In genomic region chr13:35058145-35058544, GRCm38 (mm10) we compare ENCODE assay signal across 16 mouse cellular contexts. TPM values are rescaled to one million over a fixed set of nuclear protein-coding genes. Genes with fewer than 3 reads are reported as not detected.
DNase-seq lines count a peak whose midpoint lies in the region; ATAC-seq and TF ChIP-seq lines count a peak whose summit lies in the region.
"Had no signal": no experiment of that assay in that cellular context is flagged by ENCODE, and none has a peak within 500 bp of the region (broad histone marks: within the 10 kb centered on the region; RNA-seq: fewer than 3 reads in every experiment).

No protein-coding gene starts in this region.

- TF ChIP-seq EP300 in stomach, postnatal 0 days (optimal IDR thresholded peaks at IDR 0.05): no peak

- no peaks in the 10 kb centered on the region for H3K4me1 ChIP-seq in neural tube, embryonic 15.5 days
- peaks cover 7% of the 10 kb centered on the region for H3K4me1 ChIP-seq in embryonic facial prominence, embryonic 10.5 days
- H3K4me1 ChIP-seq in kidney, embryonic 16.5 days (ENCODE audit: insufficient read depth, low read length): peaks cover 6% of the 10 kb centered on the region; the same call in 1 of the 2 replicates
- no peaks in the 10 kb centered on the region for H3K4me1 ChIP-seq in stomach, postnatal 0 days (replicated peaks; ENCODE audit: control insufficient read depth, insufficient read depth)
- H3K4me1 ChIP-seq: heart, embryonic 15.5 days; liver, embryonic 15.5 days had no signal

- H3K9ac ChIP-seq in neural tube, embryonic 15.5 days (replicated peaks): no peak overlapping the region
- H3K9ac ChIP-seq in kidney, embryonic 16.5 days (replicated peaks; ENCODE audit: low read length): no peak overlapping the region
- no peak overlapping the region for H3K9ac ChIP-seq in stomach, postnatal 0 days (ENCODE audit: low read length)
- H3K9ac ChIP-seq: heart, embryonic 15.5 days; liver, embryonic 15.5 days had no signal

- no peak for TF ChIP-seq CTCF in stomach, postnatal 0 days (IDR thresholded peaks at IDR 0.05; ENCODE audit: low read depth)

- no peak for ATAC-seq in neural tube, embryonic 15.5 days (ENCODE audit: low FRiP score)
- ATAC-seq in kidney, embryonic 16.5 days (ENCODE audit: low FRiP score, low TSS enrichment): peak; percentile 87
- peak; percentile 45; the same call in 1 of the 2 replicates for ATAC-seq in stomach, postnatal 0 days (ENCODE audit: low FRiP score, low TSS enrichment)
- ATAC-seq in megakaryocyte progenitor cell, adult 5-6 weeks (replicated peaks; ENCODE audit: poor library complexity): no peak

- WGBS in neural tube, embryonic 15.5 days: 18% methylated on average over 5 of the region's 5 CpGs
- 11% methylated on average over 5 of the region's 5 CpGs for WGBS in embryonic facial prominence, embryonic 10.5 days
- 11% methylated on average over 5 of the region's 5 CpGs for WGBS in kidney, embryonic 16.5 days
- WGBS in stomach, postnatal 0 days: 15% methylated on average over 5 of the region's 5 CpGs

- no peak overlapping the region for H3K4me2 ChIP-seq in neural tube, embryonic 15.5 days
- no peak overlapping the region for H3K4me2 ChIP-seq in kidney, embryonic 16.5 days (replicated peaks; ENCODE audit: low read depth, low read length)
- no peak overlapping the region for H3K4me2 ChIP-seq in stomach, postnatal 0 days (replicated peaks; ENCODE audit: low read depth)
- H3K4me2 ChIP-seq: heart, embryonic 15.5 days; liver, embryonic 15.5 days had no signal

- H3K27ac ChIP-seq in neural tube, embryonic 15.5 days (replicated peaks): no peak overlapping the region
- no peak overlapping the region; the same call in 1 of the 2 replicates for H3K27ac ChIP-seq in embryonic facial prominence, embryonic 10.5 days (replicated peaks)
- H3K27ac ChIP-seq in kidney, embryonic 16.5 days (ENCODE audit: low read length): 0 out of 2 replicates have a peak overlapping the region, but pooled peaks have one; percentile 11
- no peak overlapping the region for H3K27ac ChIP-seq in stomach, postnatal 0 days (replicated peaks)
- H3K27ac ChIP-seq: heart, embryonic 15.5 days; liver, embryonic 15.5 days had no signal

- peak; percentile 20 for DNase-seq in neural tube, embryonic 10.5 days (ENCODE audit: extremely low spot score, low spot score)
- DNase-seq in embryonic facial prominence, embryonic 10.5 days (ENCODE audit: low spot score): peak; percentile 28
- DNase-seq in stomach, postnatal 0 days (ENCODE audit: low spot score): peak; percentile 29
- DNase-seq in spleen, postnatal 10 days (ENCODE audit: low spot score in 2 of 2): no peak
- DNase-seq in retina, postnatal 1 day: no peak
- DNase-seq: adrenal gland, adult 2 months; cerebellum, adult 2 months; gastrocnemius, postnatal 36 days; lung, postnatal 4 days; right cerebral cortex, adult 18-20 months; thymus, postnatal 4 days had no signal

- H3K4me3 ChIP-seq in neural tube, embryonic 15.5 days (replicated peaks): no peak overlapping the region
- no peak overlapping the region for H3K4me3 ChIP-seq in embryonic facial prominence, embryonic 10.5 days
- no peak overlapping the region for H3K4me3 ChIP-seq in kidney, embryonic 16.5 days (ENCODE audit: low read length)
- H3K4me3 ChIP-seq in stomach, postnatal 0 days (ENCODE audit: low read depth, low read length): no peak overlapping the region
- H3K4me3 ChIP-seq: heart, embryonic 15.5 days; liver, embryonic 15.5 days had no signal

- H3K27me3 ChIP-seq in neural tube, embryonic 15.5 days (replicated peaks): no peaks in the 10 kb centered on the region
- H3K27me3 ChIP-seq in embryonic facial prominence, embryonic 10.5 days (replicated peaks; ENCODE audit: low read depth, poor library complexity, severe bottlenecking): no peaks in the 10 kb centered on the region
- no peaks in the 10 kb centered on the region for H3K27me3 ChIP-seq in kidney, embryonic 16.5 days (ENCODE audit: insufficient read depth, low read length)
- H3K27me3 ChIP-seq in stomach, postnatal 0 days (ENCODE audit: control insufficient read depth, insufficient read depth, low read length): no peaks in the 10 kb centered on the region
- H3K27me3 ChIP-seq: heart, embryonic 15.5 days; liver, embryonic 15.5 days had no signal

- no peaks in the 10 kb centered on the region for H3K9me3 ChIP-seq in neural tube, embryonic 15.5 days (replicated peaks)
- no peaks in the 10 kb centered on the region for H3K9me3 ChIP-seq in embryonic facial prominence, embryonic 10.5 days
- H3K9me3 ChIP-seq in kidney, embryonic 16.5 days (ENCODE audit: low read length): no peaks in the 10 kb centered on the region
- no peaks in the 10 kb centered on the region for H3K9me3 ChIP-seq in stomach, postnatal 0 days (ENCODE audit: control insufficient read depth, low read length)
- H3K9me3 ChIP-seq: heart, embryonic 15.5 days; liver, embryonic 15.5 days had no signal

- H3K36me3 ChIP-seq in neural tube, embryonic 15.5 days: no peaks in the 10 kb centered on the region
- no peaks in the 10 kb centered on the region for H3K36me3 ChIP-seq in embryonic facial prominence, embryonic 10.5 days (replicated peaks)
- H3K36me3 ChIP-seq in kidney, embryonic 16.5 days (ENCODE audit: insufficient read depth, low read length): no peaks in the 10 kb centered on the region
- H3K36me3 ChIP-seq in stomach, postnatal 0 days (ENCODE audit: control insufficient read depth, insufficient read depth, low read length): no peaks in the 10 kb centered on the region
- H3K36me3 ChIP-seq: heart, embryonic 15.5 days; liver, embryonic 15.5 days had no signal

RNA-seq across cellular contexts. Expression of gene Eci2, which starts 31.2 kb away (rescaled TPM):
- 93.0 and 100 TPM in 2 replicates for polyA plus RNA-seq in neural tube, embryonic 15.5 days (2015; fragmentation: Nextera tagmentation; extraction: Ambion mirVana)
- 91.2 and 105 TPM in 2 replicates for polyA plus RNA-seq in embryonic facial prominence, embryonic 10.5 days (2016; fragmentation: Nextera tagmentation; extraction: Ambion mirVana)
- 144 and 147 TPM in 2 replicates for polyA plus RNA-seq in kidney, embryonic 16.5 days (2015; fragmentation: Nextera tagmentation; extraction: Ambion mirVana)
- polyA plus RNA-seq in stomach, postnatal 0 days (2015; fragmentation: Nextera tagmentation; extraction: Ambion mirVana): 161 and 163 TPM in 2 replicates
- total RNA-seq in megakaryocyte progenitor cell, adult 5-6 weeks (2015): 83.3 and 94.2 TPM in 2 replicates
- total RNA-seq in megakaryocyte progenitor cell, adult 5-6 weeks (2017): 51.2 and 69.3 TPM in 2 replicates

Comparison
In these comparisons a context has a peak if more than half of its experiments do, and no peak if none do; other contexts are left out.
1. DNase-seq: peak in neural tube, embryonic 10.5 days (single experiment), embryonic facial prominence, embryonic 10.5 days (single experiment) and stomach, postnatal 0 days (single experiment); none in spleen, postnatal 10 days (0 of 2) and retina, postnatal 1 day (single experiment).
2. ATAC-seq: peak in kidney, embryonic 16.5 days (single experiment) and stomach, postnatal 0 days (single experiment); none in neural tube, embryonic 15.5 days (single experiment) and megakaryocyte progenitor cell, adult 5-6 weeks (single experiment).